Mouse (Mus musculus) left cerebral cortex, adult 11 months (tissue): Measurements from ENCODE around the gene Gm21440.
"Not testable (repeated sequence)": the region's sequence is repeated elsewhere in the genome, so short reads cannot be mapped to it uniquely, and the experiment has no call there.

Experiments
- DNase-seq: peaks from one replicate; pipeline ENCODE4 v3.0.0; 2022; ENCODE audit warnings: low spot score

Gene Gm21440

DNA sequence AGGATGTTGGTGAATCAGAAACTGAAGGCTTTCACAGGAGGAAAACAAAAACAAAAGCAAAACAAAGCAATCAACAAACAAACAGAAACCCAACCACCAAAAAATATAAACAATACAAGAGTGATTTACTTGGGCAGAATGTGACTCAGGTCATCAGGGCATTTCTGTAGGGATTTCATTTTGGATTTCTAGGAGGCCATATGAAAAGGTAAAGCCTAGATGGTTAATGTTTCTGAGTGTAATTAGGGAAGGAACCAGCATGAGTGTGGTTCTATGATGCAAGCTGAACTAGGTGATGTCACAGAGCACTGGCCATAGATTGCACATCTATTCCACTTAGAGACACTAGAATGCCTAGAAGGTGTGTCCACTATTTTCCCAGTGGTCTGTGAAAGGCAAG lies at the start of gene Gm21440, which contains the start of gene Gm21454:
Gene Gm21440 (plus strand): TSS at position 301 of the 400 bp plus-strand sequence.
Gene Gm21454 (plus strand): TSS at position 352 of the 400 bp plus-strand sequence.
- DNase-seq = not testable (repeated sequence)

DNA sequence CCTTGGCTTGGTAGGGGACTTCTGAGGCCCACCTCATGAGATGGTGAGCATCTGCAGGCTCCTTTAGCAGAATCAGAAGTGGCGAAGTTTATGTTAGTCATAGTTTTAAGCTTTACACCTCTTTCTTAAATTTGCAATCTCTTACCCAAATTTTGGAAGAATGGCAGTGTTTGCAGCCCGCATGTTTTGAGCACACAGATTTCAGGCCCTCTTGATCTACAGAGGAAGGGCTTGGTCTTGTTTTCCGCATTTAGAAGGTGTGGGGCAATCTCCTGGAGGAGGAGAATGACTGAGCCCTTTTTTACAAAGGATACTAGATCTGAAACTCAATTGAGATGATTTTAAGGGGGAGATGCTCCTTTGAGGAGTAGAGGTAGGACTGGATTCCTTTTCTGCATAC lies 28.4 kb upstream of the Gm21440 start, which contains the start of gene Gm21828:
Gene Gm21828 (minus strand): TSS at position 101 of the 400 bp plus-strand sequence.
- not testable (repeated sequence) for DNase-seq
